Mouse (Mus musculus): ENCODE results near the gene Tssk3.

DNA sequence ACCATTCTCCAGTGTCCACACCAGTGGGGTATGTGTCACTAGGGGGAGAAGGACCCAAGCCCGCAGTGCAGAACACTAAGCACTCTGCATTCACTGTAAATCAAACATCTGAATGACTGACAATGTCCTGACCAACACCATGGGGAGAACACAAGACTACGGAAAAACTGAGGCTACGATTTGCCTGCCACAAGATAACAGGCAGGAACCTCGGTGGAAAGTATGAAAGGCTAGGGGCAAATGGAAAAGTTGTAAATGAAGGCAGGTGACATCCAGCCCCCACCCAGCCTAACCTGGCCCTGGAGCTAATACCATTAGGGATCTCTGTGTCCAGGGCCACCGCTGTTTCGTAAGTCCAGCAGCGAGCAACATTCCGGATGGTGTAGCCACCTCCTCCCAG lies 27.7 kb upstream of the Tssk3 start:
- TF ChIP-seq POLR2A (IDR thresholded peaks at IDR 0.05; ENCODE audit: borderline replicate concordance, low read depth, low read length) (no peak), CTCF (IDR thresholded peaks at IDR 0.05; ENCODE audit: low read depth, low read length) (no peak)

Measured in bone marrow macrophage, adult 2 months (primary cell).